Mouse (Mus musculus) heart, postnatal 14 days (tissue): ENCODE measurements at regions not wholly inside any gene's neighbourhood (a gene's known extent, or its start where the extent isn't known, plus 50 kb on each side); places are given as distances from the start of the nearest gene placed in this dataset.

Experiments
- DNase-seq, 2 experiments: peaks; one replicate each; pipeline ENCODE4 v3.0.0; 2021 to 2022
- intact Hi-C: fragments of 180-260 bp; cut with DNase I; formaldehyde crosslinking; loops from one replicate; pipeline ENCODE4 v1.15.1; 2025

DNA sequence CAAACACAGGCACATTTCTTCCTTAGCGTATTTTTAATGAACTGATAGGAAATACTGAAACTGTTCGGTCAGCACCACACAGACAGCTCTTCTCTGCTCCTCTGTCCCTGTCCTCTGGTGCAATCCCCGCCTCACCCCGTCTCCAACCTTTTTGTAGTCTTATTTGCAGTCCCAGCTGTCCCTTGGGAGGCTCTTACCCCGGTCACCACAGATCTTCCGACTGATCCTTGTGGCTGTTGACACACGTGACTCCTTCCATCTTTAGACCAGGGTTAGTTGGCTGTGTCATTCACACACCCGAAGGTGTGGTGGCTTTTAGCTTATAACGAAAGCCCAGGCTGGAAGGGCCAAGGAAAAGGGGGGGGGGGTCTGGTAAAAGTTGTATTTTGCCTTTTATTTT lies 56.4 kb downstream of the Cyp26a1 start:
- DNase-seq: no peak
- intact Hi-C loops: no loop called here

DNA sequence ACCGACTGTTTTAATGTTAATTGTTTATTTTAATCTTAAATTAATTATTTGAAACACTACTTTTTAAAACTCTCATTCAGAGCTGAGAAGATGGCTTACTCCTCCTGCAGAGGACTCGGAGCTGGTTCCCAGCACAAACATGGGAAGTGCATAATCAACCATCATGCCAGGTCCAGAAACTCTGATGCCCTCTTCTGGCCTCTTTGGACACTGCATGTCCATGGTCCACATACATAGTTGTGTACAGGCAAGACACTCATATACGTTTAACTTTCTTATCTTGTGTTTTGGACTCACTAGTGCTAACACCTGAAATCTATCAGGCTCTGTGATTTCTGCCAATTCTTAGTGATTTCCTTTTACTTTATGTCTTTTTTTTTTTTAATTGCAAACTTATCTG lies 57.8 kb downstream of the Cyp26a1 start:
- intact Hi-C loops: no loop called here
- DNase-seq: no peak

DNA sequence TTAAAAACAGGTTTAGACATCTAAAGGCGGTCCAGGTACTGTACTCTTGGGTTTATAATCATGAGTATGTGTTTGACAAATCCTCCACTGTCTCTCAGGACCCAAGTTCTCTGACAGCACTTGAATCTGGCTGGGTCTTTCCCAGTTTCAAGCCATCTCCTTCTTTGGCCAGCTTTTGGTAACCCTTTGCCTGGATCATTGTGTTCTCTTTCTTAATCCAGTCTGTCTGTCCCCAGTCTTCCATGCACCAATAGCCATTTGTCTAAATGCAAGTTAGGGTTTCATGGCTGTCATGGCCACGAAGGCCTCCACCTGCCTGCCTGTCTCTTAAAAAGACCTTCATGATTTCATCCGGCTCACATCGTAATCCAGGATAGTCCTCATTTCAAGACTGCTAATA lies 71.8 kb downstream of the Cyp26a1 start:
- intact Hi-C loops: no loop called here
- no peak for DNase-seq

DNA sequence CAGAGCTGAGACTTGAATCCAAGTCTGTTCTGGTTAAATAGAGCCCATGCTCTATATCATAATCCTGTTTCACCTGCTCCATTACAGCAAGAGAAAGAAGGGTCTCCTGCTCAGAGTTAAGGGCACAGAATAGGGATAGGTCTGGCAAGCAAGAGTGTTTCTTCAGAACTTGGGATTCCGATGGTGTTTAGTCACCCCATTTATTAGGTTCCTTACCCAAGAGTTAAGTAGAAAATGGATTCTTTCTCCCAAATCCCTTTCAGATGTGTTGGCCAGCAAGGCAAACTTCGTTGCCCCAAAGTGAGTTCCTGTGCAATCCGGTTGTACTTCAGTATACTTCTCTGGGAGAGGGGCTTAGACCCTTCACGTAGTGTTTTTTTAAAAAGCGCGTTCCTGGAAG lies 74.4 kb downstream of the Cyp26a1 start:
- intact Hi-C loops: no loop called here
- no peak for DNase-seq

DNA sequence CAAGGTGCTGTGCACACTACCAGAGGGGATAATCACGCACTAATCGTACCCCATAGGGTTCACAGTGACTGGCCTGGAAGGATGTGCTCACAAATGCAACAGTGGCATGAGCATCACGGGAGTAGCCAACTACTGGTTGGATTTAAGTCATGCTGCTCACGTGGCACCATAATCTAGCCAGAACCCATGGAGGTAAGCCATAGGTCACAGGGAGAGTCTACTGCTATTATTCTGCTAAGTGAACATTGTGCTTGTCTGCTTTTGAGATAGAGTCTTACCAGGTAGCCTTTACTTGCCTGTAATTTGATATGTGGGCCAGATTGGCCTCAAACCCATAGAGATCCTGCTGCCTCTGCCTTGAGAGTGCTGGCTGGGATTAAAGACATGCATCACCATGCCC lies 77.0 kb downstream of the Cyp26a1 start:
- intact Hi-C loops: no loop called here
- DNase-seq: no peak

DNA sequence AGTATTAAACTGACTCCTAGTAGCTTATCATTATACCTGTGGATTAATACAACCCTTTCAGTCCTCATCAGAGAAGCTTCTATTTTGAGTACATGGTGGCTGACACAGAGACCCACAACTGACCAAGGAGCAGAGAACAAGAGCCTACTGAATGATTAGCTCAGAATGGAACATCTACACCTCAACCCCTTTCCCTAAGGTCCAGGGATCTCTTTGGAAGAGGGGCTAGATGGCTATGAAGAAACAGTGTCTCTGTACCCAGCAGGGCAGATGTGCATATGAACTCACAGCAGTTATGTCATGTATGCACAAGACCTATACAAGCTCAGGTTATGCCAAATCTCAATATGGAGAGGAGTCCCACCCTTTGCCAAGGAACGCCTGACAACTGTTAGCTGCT lies 77.4 kb downstream of the Cyp26a1 start:
- intact Hi-C loops: no loop called here
- DNase-seq: no peak

DNA sequence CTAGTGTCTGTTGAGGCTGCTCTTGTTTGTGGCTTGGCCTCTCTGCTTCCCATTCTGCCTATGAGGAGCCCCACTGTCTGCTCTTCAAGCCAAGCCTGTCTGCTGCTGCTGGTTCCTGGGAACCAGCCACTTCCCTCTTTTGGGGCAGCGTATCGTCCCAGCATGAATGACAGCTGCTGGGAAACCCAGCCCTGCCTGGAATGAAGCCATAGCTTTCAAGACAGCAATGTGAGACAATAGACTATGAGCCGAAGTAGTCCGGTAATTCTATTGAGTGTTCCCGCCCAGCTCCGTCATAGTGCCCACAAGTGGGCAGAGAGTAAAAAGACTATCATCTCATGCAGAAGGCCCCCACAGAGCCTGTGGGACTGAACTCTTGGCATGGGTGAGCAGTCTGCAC lies 80.4 kb downstream of the Cyp26a1 start:
- intact Hi-C loops: no loop called here
- DNase-seq: peak; percentile 13 to 39

DNA sequence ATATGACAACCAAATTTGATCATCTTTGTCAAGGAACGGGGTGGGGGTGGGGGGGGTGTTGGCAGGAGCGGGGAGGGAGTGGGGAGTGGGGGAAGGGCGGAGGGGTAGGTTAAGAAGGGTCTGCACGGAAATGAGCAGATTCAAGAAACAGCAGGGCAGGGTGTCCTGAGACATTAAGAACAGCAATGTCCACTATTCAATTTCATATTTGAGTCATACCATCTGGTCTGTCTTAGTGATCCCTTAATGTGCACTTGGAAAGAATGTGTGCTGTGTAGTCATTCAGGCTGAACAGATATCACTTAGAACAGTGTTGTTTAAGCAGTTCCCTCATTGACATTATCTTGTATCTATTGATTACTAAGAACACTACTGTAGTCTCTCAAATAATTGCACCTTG lies 81.0 kb downstream of the Cyp26a1 start:
- intact Hi-C loops: no loop called here
- DNase-seq: no peak

DNA sequence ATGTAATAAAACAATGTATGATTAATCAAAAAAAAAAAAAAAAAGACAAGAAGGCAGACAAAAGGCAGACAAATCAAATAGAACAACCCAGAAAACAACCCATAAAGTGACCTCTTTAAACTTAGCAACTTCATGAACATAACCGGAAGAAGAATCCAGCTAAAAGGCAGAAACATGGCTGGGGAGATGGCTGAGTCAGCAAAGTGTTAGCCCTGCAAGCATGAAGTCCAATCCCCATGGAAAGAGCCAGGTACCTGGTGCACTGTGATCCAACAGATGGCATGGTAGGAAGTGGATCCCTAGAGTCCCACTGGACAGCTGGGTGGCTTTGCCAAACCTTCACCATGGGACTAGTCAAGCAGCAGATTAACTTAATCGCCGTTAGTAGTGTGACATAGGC lies 90.9 kb downstream of the Cyp26a1 start:
- DNase-seq: no peak
- intact Hi-C loops: no loop called here

DNA sequence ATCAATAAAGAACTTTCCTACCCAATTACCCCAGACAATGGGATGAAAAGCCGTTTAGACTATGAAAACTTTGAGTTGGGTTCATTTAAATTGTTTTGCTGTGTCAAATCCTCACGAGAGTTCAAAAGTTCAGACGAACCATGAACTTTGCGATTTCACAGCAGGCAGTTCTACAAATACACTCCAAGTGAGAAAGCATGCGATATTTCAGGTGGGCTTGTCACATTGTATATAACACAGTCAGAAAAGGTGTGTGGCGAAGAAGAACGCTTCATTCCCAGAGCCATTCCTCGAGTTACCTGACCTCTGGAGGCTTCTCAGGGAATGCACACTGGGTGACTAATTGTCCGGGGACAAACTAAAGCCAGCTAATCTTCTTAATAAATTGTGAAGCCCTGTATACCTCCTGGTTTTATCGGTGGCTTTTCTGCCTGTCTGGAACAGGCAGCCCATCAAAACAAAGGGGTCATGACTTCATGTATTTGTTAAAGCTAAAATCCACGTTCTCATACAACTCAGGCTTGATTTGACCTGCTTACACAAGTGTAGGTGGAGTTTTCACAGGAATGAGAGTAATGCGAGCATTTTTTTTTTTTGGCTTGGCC lies 92.1 kb downstream of the Cyp26a1 start:
- DNase-seq: no peak
- intact Hi-C loops: no loop called here

DNA sequence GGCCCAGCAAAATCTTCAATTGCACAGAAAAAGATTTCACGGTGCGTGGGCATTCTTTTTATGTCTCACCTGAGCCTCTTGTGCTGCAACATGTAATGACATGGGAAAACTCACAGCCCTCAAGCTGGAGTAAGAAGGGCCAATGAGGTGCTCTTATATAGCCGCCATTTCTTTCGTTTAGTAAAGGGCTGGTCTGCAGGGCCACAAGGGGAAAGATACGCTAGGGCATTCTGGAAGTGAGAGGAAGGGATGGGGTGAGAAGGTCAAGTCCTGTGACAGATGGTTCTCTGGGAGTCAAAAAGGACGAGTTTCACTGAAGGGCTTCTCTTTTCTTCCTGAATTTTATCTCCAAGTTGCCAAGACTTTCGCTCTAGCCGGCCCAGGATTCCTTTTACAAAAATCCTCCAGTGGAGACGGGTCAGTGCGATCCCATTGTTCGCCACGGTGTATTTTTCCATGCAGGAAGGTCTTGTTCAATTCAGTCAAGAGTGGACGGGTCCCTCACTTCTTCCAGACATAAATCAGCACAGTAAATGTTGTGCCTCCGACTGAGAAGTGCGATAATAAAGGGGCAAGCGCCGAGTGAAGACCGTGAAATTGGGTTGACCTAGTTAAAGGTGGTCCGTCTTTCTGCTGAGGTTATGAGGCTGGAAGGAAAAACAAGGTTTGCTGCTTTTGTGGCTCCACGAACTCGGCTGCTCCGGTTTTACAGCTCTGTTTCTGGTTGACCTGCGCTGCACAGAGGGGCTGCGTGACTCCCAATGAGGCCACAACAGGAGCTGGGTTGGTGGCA lies 92.9 kb downstream of the Cyp26a1 start:
- DNase-seq: no peak
- intact Hi-C loops: no loop called here

DNA sequence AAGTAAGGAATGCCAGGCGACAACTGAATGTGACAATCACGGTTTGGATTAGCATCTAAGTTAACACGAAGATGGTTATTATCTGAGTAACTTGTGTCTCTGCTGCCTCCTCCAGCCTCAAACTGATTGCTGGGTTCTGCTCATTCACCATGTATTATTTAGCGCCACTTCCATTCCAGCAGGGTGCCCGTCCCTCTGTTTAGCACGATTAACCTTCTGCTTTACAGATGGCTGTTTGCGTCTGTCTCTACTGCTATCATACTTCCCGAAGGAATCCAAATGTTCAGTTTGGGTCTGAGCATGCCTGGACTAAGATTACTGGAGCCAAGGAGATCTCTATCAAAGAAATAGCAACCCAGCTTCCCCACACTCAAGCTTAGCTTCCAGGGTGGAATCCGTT lies 95.6 kb downstream of the Cyp26a1 start:
- no peak for DNase-seq
- intact Hi-C loops: no loop called here

DNA sequence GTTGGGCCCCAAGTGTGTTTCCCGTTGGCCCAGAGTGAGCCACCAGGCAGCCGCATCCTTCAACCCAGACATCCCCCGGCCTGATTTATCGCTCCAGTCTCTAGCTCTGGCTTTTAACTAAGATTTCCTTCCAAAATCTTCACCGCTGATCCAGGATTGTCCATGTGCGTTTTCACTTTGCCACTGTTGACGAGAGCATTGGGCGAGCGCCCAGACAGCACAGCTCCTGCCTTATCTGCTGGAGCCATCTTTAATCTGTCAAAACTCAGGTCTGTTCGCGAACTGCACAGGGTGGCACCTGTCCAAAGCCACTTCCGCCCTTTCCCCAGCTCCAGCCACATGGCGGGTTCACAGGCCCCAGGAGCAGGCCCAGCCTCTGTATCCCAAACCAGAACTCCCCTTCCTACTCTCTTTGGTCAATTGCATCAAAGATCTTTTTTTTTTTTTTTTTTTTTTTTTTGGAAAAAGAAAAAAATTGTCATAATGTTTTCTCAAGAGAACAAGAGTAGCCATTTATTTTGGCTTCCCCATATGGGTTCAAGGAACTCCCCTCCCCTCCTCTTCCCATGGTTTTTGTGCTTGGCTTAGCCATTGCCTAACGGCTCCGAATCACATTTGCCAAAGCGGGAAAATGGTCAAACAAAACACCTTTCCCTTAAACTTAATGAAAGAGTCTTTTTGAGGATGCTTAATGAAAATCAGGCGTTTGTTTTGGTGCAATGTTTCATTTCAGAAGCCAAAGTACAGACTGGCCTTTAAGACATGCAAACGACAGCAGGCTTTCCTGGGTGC lies 98.2 kb downstream of the Cyp26a1 start:
- intact Hi-C loops: no loop called here
- peak; percentile 39 to 47 for DNase-seq

DNA sequence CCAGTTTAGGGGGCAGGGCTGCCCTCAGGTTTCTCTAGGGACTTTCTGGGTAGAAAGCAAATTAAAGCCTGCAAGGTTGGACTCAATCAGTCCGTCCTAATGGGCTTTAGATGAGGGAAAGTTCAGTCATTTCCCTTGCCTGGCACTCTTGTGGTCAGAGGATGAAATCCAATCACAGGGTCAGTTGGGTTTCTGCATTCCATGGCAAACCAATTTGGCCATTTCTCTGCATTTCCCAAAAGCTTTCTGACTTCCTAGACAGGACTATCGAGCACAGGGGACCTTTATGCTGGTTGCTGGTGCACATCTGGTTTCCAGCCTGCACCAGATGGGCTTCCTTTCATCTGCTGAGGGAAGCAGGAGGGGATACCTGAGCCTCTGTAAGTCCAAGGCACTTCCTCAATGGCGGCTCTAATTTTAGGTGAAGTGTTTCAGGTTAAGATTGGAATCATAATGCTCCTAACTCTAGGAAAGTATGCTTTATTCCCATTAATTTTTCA lies 102.6 kb downstream of the Cyp26a1 start:
- no peak for DNase-seq
- intact Hi-C loops: no loop called here

DNA sequence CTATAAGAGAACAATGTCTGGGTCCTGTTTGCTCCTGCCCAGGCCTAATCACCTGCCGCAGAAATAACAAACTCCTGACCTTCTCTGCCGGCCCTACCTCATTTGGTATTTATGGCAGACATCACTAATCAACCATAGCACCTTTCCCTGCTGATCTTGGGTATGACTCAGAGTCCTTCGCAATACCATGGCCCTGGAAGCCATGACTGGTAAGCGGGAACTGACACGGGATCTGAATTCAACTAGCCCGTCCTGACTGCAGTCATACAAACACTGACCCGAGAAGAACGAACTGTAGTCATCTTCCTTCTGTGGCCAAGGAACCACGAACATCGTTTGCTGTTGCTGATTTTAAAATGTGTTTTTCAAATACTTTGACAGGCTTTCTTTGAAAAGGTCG lies 112.1 kb downstream of the Cyp26a1 start:
- intact Hi-C loops: no loop called here
- DNase-seq: no peak

DNA sequence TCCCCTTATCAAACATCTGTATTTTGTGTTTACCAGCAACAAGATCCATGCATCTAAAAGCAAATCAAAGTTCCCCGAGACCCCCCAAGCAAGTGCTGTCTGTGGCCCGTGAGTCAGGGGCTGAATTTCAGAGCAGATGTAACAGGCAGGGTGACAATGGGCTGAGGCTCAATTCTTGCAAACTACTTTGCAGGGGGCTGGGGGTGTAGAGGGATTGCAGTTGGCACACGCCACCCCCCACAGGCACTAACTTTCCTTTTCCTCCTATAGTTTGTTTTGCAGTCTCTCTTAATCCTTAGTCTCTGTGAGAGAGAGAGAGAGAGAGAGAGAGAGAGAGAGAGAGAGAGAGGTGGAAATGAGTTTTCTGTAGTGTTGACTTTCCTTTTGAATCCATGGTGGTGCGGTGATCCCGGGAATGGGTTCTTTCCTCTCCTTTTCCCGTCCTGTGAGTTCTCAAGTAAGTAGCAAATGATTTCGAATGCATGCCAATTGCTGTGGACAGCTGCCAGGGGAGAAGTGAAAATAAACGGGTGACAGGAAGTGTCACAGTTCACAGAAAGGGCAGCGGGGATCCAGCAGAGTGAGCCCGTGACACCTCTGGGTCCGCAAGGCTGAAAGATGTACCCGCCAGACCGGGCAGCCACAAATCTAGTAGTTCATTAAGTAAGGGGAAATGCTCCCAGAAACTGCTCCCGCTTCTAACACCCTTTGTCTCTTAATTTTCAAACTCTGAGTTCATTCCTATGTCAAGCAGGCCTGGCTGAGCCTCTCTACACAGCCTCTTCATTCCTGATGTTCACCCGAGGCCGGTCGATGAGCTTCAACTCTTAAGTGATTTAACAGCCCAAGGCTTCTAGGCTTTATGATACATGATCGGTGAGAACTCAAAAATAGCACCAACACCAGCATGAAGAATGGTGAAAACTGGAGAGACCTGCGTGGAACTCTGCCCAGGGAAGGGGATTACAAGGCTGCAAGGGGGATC lies 116.8 kb downstream of the Cyp26a1 start:
- DNase-seq: peak; percentile 33 to 66
- intact Hi-C loops: no loop called here

DNA sequence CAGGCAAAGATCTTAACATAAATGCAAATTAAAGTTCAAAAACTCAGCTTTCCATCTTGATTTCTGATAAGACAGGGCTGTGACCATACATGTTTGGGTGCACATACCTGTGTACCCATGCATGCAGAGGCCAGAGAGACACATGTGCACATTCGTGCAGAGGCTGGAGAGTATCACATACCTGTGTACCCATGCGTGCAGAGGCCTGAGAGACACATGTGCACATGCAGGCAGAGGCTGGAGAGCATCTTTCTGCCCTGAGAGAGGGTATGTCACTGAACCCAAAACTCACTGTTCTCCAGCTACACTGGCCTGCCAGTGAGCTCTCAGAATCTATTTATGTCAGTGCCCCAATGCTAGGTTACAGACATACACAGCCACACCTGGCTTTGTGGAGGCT lies 118.0 kb downstream of the Cyp26a1 start:
- DNase-seq: no peak
- intact Hi-C loops: no loop called here

DNA sequence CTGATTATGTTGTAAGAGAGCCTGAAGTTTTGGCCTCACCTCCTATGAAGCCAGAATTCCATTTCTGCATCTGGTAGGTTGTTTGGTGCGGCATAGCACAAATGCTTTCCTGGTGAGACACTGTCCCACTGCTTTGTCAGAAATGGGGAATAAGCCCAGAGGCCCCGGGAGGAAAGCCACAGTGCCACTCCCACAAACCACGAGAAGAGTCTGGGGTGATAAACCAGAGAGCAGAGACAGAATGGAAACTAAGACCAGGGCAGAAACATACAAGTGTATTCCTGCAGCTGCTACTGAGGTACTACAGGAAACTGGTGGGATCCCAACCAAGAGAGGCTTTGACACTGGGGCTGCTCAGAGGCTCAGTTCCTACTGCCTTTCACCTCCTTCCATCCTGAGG lies 123.6 kb downstream of the Cyp26a1 start:
- intact Hi-C loops: no loop called here
- no peak for DNase-seq

DNA sequence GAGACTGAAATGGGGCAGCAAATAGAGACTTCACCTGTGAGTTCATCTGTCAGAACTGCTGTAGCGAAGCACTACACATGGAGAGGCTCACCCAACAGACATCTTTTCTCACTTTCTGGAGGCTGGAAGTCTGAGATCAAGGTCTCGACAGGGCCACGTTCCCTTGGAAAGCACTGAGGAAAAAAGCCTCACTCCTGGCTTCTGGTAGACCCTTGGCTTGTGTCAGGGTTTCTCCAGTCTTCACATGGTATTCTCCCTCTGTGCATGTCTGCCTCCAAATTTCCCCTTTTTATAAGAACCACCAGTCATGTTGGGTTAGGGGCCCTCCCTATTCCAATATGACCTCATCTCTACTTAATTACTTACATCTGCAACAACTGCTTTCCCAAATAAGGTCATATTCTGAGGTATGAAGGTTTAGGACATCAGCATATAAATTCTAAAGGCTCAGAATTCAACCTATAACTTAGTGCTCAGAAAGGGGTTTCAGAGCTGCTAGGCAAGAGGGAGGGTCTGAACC lies 124.1 kb downstream of the Cyp26a1 start:
- intact Hi-C loops: no loop called here

DNA sequence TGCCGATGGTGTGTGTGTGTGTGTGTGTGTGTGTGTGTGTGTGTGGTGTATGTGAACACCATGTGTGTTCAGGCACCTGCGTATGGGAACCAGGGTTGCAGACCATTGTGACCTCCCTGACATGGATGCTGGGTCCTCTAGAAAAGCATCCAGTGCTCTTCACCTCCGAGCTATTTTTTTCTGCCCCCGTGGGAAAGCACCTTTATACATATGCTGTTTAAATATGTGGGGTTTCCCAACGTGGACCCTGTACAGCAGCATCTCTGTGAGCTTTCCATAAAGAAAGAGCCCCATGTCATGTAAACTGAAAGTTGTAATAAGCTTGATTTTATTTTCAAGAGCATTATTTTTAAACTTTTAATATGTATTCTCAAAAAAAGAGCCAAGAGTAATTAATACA lies 126.6 kb downstream of the Cyp26a1 start:
- DNase-seq: no peak
- intact Hi-C loops: no loop called here

More for the DNA sequence above, 124.1 kb downstream of the Cyp26a1 start:
- DNase-seq: no peak
